Comparison of ENCODE assay signal across 9 mouse cellular contexts in the genomic region with DNA sequence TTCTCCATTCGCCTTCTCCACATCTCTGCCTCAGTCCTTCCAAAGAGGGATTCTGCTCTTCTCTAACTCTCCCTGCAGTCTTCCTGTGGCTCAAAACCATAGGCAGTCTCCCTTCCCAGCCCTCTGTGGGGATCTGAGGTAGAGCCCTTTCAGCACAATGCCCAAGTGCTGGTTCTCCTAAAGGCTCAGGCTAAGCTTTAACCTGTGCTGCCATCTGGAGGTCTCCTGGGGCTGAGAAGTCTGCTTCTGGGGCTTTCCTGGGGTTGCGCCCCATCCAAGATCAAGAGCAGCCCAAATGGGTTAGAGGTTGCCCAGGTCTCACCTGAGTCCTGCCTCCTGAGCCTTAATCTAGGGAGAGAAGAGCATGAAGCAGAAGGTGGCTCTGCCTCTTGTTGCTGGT. TPM values are rescaled to one million over a fixed set of nuclear protein-coding genes. Genes with fewer than 3 reads are reported as not detected.
DNase-seq lines count a peak whose midpoint lies in the region; ATAC-seq and TF ChIP-seq lines count a peak whose summit lies in the region.
"Had no signal": no experiment of that assay in that cellular context is flagged by ENCODE, and none has a peak within 500 bp of the region (broad histone marks: within the 10 kb centered on the region; RNA-seq: fewer than 3 reads in every experiment).

No protein-coding gene starts in this region.

- TF ChIP-seq EP300 in heart, adult 2 months (IDR thresholded peaks at IDR 0.05; ENCODE audit: insufficient read depth, low read depth, low read length) = no peak

- H3K4me3 ChIP-seq in heart, adult 2 months = no peak overlapping the region
- H3K4me3 ChIP-seq in heart, embryonic 11.5 days (ENCODE audit: low read depth, low read length) = no peak overlapping the region
- no peak overlapping the region for H3K4me3 ChIP-seq in testis, adult 2 months (ENCODE audit: control insufficient read depth, low read depth, low read length)
- no peak overlapping the region for H3K4me3 ChIP-seq in lung, embryonic 14.5 days (ENCODE audit: low read depth, low read length)
- no peak overlapping the region for H3K4me3 ChIP-seq in hindbrain, embryonic 11.5 days (ENCODE audit: low read depth, low read length)
- H3K4me3 ChIP-seq: stomach, embryonic 15.5 days had no signal

- no peaks in the 10 kb centered on the region for H3K36me3 ChIP-seq in heart, adult 2 months (ENCODE audit: control insufficient read depth, insufficient read depth, low read length)
- H3K36me3 ChIP-seq in heart, embryonic 11.5 days (ENCODE audit: control insufficient read depth, insufficient read depth, low read length) = no peaks in the 10 kb centered on the region
- H3K36me3 ChIP-seq in testis, adult 2 months (ENCODE audit: control insufficient read depth, insufficient read depth, low read length) = no peaks in the 10 kb centered on the region
- 0 out of 2 replicates have a peak, but pooled peaks cover 3% of the 10 kb centered on the region for H3K36me3 ChIP-seq in lung, embryonic 14.5 days (ENCODE audit: insufficient read depth)
- H3K36me3 ChIP-seq in hindbrain, embryonic 11.5 days (ENCODE audit: control insufficient read depth, insufficient read depth, low read length) = no peaks in the 10 kb centered on the region

- peak; percentile 76 for TF ChIP-seq CTCF in heart, adult 2 months (IDR thresholded peaks at IDR 0.05)
- peak; percentile 9; the same call in 1 of the 2 replicates for TF ChIP-seq CTCF in testis, adult 2 months (IDR thresholded peaks at IDR 0.05; ENCODE audit: control insufficient read depth, insufficient read depth, insufficient replicate concordance, low read depth, low read length)
- peak; percentile 73 for TF ChIP-seq CTCF in lung, embryonic 14.5 days (IDR thresholded peaks at IDR 0.05; ENCODE audit: low read depth)

- no peaks in the 10 kb centered on the region for H3K79me2 ChIP-seq in heart, adult 2 months (replicated peaks; ENCODE audit: control insufficient read depth, insufficient read depth, low read length)

- no peaks in the 10 kb centered on the region for H3K27me3 ChIP-seq in heart, adult 2 months (ENCODE audit: control insufficient read depth, insufficient read depth, low read length)
- H3K27me3 ChIP-seq in heart, embryonic 11.5 days (ENCODE audit: control insufficient read depth, insufficient read depth, low read length) = no peaks in the 10 kb centered on the region
- H3K27me3 ChIP-seq in testis, adult 2 months (ENCODE audit: control insufficient read depth, insufficient read depth, low read length) = no peaks in the 10 kb centered on the region
- H3K27me3 ChIP-seq in lung, embryonic 14.5 days (ENCODE audit: insufficient read depth, low read length) = no peaks in the 10 kb centered on the region
- no peaks in the 10 kb centered on the region for H3K27me3 ChIP-seq in hindbrain, embryonic 11.5 days (ENCODE audit: control insufficient read depth, insufficient read depth, low read length)
- H3K27me3 ChIP-seq: stomach, embryonic 15.5 days had no signal

- no peak for TF ChIP-seq POLR2A in heart, adult 2 months (IDR thresholded peaks at IDR 0.05; ENCODE audit: insufficient read depth, low read depth, low read length)
- no peak for TF ChIP-seq POLR2A in testis, adult 2 months (IDR thresholded peaks at IDR 0.05; ENCODE audit: control insufficient read depth, low read depth, low read length)

- DNase-seq in heart, adult 2 months = peak; percentile 43 to 51
- no peak for DNase-seq in testis, postnatal 14 days (ENCODE audit: low spot score)
- DNase-seq in embryo, embryonic 10.5 days (ENCODE audit: low spot score) = peak; percentile 54
- peak; percentile 76 for DNase-seq in lung, embryonic 14.5 days
- DNase-seq in T-cell, adult 2 months (ENCODE audit: low spot score) = no peak
- DNase-seq in hindbrain, embryonic 11.5 days (ENCODE audit: low spot score) = no peak

- no peaks in the 10 kb centered on the region for H3K4me1 ChIP-seq in heart, adult 2 months (ENCODE audit: control insufficient read depth, insufficient read depth, low read length)
- H3K4me1 ChIP-seq in heart, embryonic 11.5 days (ENCODE audit: control insufficient read depth, insufficient read depth, low read length) = no peaks in the 10 kb centered on the region
- no peaks in the 10 kb centered on the region for H3K4me1 ChIP-seq in testis, adult 2 months (ENCODE audit: control insufficient read depth, insufficient read depth, low read length)
- peaks cover 13% of the 10 kb centered on the region for H3K4me1 ChIP-seq in lung, embryonic 14.5 days (ENCODE audit: insufficient read depth)
- H3K4me1 ChIP-seq in hindbrain, embryonic 11.5 days (replicated peaks; ENCODE audit: control insufficient read depth, insufficient read depth, low read length) = no peaks in the 10 kb centered on the region

- H3K9me3 ChIP-seq in heart, embryonic 11.5 days (replicated peaks; ENCODE audit: control insufficient read depth, low read length) = no peaks in the 10 kb centered on the region
- no peaks in the 10 kb centered on the region for H3K9me3 ChIP-seq in lung, embryonic 14.5 days (ENCODE audit: low read depth, low read length)
- no peaks in the 10 kb centered on the region for H3K9me3 ChIP-seq in hindbrain, embryonic 11.5 days (ENCODE audit: control insufficient read depth, low read length)
- H3K9me3 ChIP-seq: stomach, embryonic 15.5 days had no signal

- no peak overlapping the region for H3K4me2 ChIP-seq in heart, embryonic 11.5 days
- H3K4me2 ChIP-seq in lung, embryonic 14.5 days = no peak overlapping the region
- H3K4me2 ChIP-seq in hindbrain, embryonic 11.5 days (replicated peaks; ENCODE audit: low read depth, low read length) = no peak overlapping the region
- H3K4me2 ChIP-seq: stomach, embryonic 15.5 days had no signal

- no peak for ATAC-seq in heart, embryonic 11.5 days (replicated peaks; ENCODE audit: insufficient number of reproducible peaks, low FRiP score, low TSS enrichment)
- no peak for ATAC-seq in lung, embryonic 14.5 days (ENCODE audit: insufficient read depth)
- ATAC-seq in hindbrain, embryonic 11.5 days (ENCODE audit: low FRiP score) = no peak

- intact Hi-C loops in heart, adult 2 months (cut with DNase I) = loop anchor here (1.0 to 2.0 kb wide), 2 partner anchors 66 to 167 kb away; no protein-coding TSS in a partner anchor

- H3K27ac ChIP-seq in heart, adult 2 months = no peak overlapping the region
- no peak overlapping the region for H3K27ac ChIP-seq in heart, embryonic 11.5 days (ENCODE audit: low read depth, low read length)
- no peak overlapping the region for H3K27ac ChIP-seq in testis, adult 2 months (ENCODE audit: control insufficient read depth, insufficient read depth, low read depth, low read length)
- no peak overlapping the region for H3K27ac ChIP-seq in lung, embryonic 14.5 days (ENCODE audit: low read depth)
- H3K27ac ChIP-seq in hindbrain, embryonic 11.5 days (ENCODE audit: low read depth, low read length) = no peak overlapping the region
- H3K27ac ChIP-seq: stomach, embryonic 15.5 days had no signal

- no peak overlapping the region for H3K9ac ChIP-seq in heart, adult 2 months (ENCODE audit: low read depth, low read length)
- H3K9ac ChIP-seq in heart, embryonic 11.5 days (ENCODE audit: low read depth, low read length) = no peak overlapping the region
- H3K9ac ChIP-seq in lung, embryonic 14.5 days = no peak overlapping the region
- no peak overlapping the region for H3K9ac ChIP-seq in hindbrain, embryonic 11.5 days (ENCODE audit: low read depth, low read length)
- H3K9ac ChIP-seq: stomach, embryonic 15.5 days had no signal

- 88% methylated on average over 2 of the region's 2 CpGs for WGBS in heart, adult 2 months
- 74% methylated on average over 2 of the region's 2 CpGs for WGBS in heart, embryonic 11.5 days (ENCODE audit: insufficient replicate concordance)
- 82% methylated on average over 2 of the region's 2 CpGs for WGBS in lung, embryonic 14.5 days
- WGBS in hindbrain, embryonic 11.5 days = 81% methylated on average over 2 of the region's 2 CpGs

RNA-seq across cellular contexts. Expression of a gene that starts 32.4 kb away (rescaled TPM):
- total RNA-seq in heart, adult 2 months (2021) = 10 to 100 TPM; 19.7 to 20.9 TPM
- polyA plus RNA-seq in heart, adult 2 months (2012; rRNA removed) = 22.1 and 22.2 TPM in 2 replicates
- polyA plus RNA-seq in heart, embryonic 11.5 days (2014; fragmentation: Nextera tagmentation; extraction: Ambion mirVana) = 65.0 and 94.5 TPM in 2 replicates
- 10.4 and 12.5 TPM in 2 replicates for polyA plus RNA-seq in testis, adult 2 months (2012; rRNA removed)
- polyA plus RNA-seq in lung, embryonic 14.5 days (2014; fragmentation: Nextera tagmentation; extraction: Ambion mirVana) = 165 and 171 TPM in 2 replicates
- 40.0 and 48.4 TPM in 2 replicates for polyA plus RNA-seq in hindbrain, embryonic 11.5 days (2014; fragmentation: Nextera tagmentation; extraction: Ambion mirVana)

Comparison
In these comparisons a context has a peak if more than half of its experiments do, and no peak if none do; other contexts are left out.
1. DNase-seq: peak in heart, adult 2 months (2 of 2), embryo, embryonic 10.5 days (single experiment) and lung, embryonic 14.5 days (single experiment); none in testis, postnatal 14 days (single experiment), T-cell, adult 2 months (single experiment) and hindbrain, embryonic 11.5 days (single experiment).
2. CTCF ChIP-seq: peak in every context shown above with its lines; median percentile 76 in heart, adult 2 months; 73 in lung, embryonic 14.5 days; 9 in testis, adult 2 months.